Mouse (Mus musculus): ENCODE results near the gene Abcc12. TPM values are rescaled to one million over a fixed set of nuclear protein-coding genes. Genes with fewer than 3 reads are reported as not detected.

The Abcc12 gene
- polyA plus RNA-seq, 1 experiment from 2014 or later: not detected

GRCm38 (mm10) chr8:86475711-86476438 lies 104.6 kb downstream of the Abcc12 start:
- Histone ChIP-seq H3K9ac (ENCODE audit: low read depth, low read length) (no peak overlapping the region), H3K4me1 (replicated peaks; ENCODE audit: control insufficient read depth, insufficient read depth, low read length) (no peaks in the 10 kb centered on the region), H3K36me3 (ENCODE audit: control insufficient read depth, insufficient read depth, low read length) (no peaks in the 10 kb centered on the region), H3K27ac (ENCODE audit: low read depth, low read length) (no peak overlapping the region), H3K27me3 (replicated peaks; ENCODE audit: control insufficient read depth, insufficient read depth, low read length) (no peaks in the 10 kb centered on the region), H3K9me3 (ENCODE audit: control insufficient read depth, low read length) (no peaks in the 10 kb centered on the region), H3K4me3 (ENCODE audit: low read depth, low read length) (no peak overlapping the region), H3K4me2 (no peak overlapping the region)
- ATAC-seq (replicated peaks; ENCODE audit: low FRiP score) (no peak), DNase-seq (ENCODE audit: low spot score) (no peak)
- 55% methylated on average over 9 of the region's 9 CpGs for WGBS

- Histone ChIP-seq H3K36me3 (ENCODE audit: control insufficient read depth, insufficient read depth, low read length) (no peaks in the 10 kb centered on the region), H3K27ac (ENCODE audit: low read depth, low read length) (no peak overlapping the region), H3K4me3 (ENCODE audit: low read depth, low read length) (no peak overlapping the region), H3K27me3 (replicated peaks; ENCODE audit: control insufficient read depth, insufficient read depth, low read length) (no peaks in the 10 kb centered on the region), H3K4me2 (no peak overlapping the region), H3K9me3 (ENCODE audit: control insufficient read depth, low read length) (no peaks in the 10 kb centered on the region), H3K9ac (ENCODE audit: low read depth, low read length) (no peak overlapping the region), H3K4me1 (replicated peaks; ENCODE audit: control insufficient read depth, insufficient read depth, low read length) (no peaks in the 10 kb centered on the region)
- no peak for DNase-seq (ENCODE audit: low spot score)
- 71% methylated on average over 4 of the region's 4 CpGs for WGBS
- no peak for ATAC-seq (replicated peaks; ENCODE audit: low FRiP score)
Measured at GRCm38 (mm10) chr8:86474461-86474860, 106.0 kb downstream of the Abcc12 start.

- Histone ChIP-seq H3K27me3 (replicated peaks; ENCODE audit: control insufficient read depth, insufficient read depth, low read length) (no peaks in the 10 kb centered on the region), H3K4me2 (no peak overlapping the region), H3K9ac (ENCODE audit: low read depth, low read length) (no peak overlapping the region), H3K9me3 (ENCODE audit: control insufficient read depth, low read length) (no peaks in the 10 kb centered on the region), H3K4me3 (ENCODE audit: low read depth, low read length) (no peak overlapping the region), H3K4me1 (replicated peaks; ENCODE audit: control insufficient read depth, insufficient read depth, low read length) (no peaks in the 10 kb centered on the region), H3K36me3 (ENCODE audit: control insufficient read depth, insufficient read depth, low read length) (no peaks in the 10 kb centered on the region), H3K27ac (ENCODE audit: low read depth, low read length) (no peak overlapping the region)
- WGBS: 74% methylated on average over 6 of the region's 6 CpGs
- no peak for DNase-seq (ENCODE audit: low spot score)
- no peak for ATAC-seq (replicated peaks; ENCODE audit: low FRiP score)
Measured at GRCm38 (mm10) chr8:86473121-86473520, 107.4 kb downstream of the Abcc12 start.

GRCm38 (mm10) chr8:86470717-86471116 lies 109.8 kb downstream of the Abcc12 start:
- Histone ChIP-seq H3K9ac (ENCODE audit: low read depth, low read length) (no peak overlapping the region), H3K9me3 (ENCODE audit: control insufficient read depth, low read length) (no peaks in the 10 kb centered on the region), H3K4me2 (no peak overlapping the region), H3K27me3 (replicated peaks; ENCODE audit: control insufficient read depth, insufficient read depth, low read length) (no peaks in the 10 kb centered on the region), H3K27ac (ENCODE audit: low read depth, low read length) (no peak overlapping the region), H3K36me3 (ENCODE audit: control insufficient read depth, insufficient read depth, low read length) (no peaks in the 10 kb centered on the region), H3K4me3 (ENCODE audit: low read depth, low read length) (no peak overlapping the region), H3K4me1 (replicated peaks; ENCODE audit: control insufficient read depth, insufficient read depth, low read length) (no peaks in the 10 kb centered on the region)
- 66% methylated on average over 2 of the region's 2 CpGs for WGBS
- no peak for DNase-seq (ENCODE audit: low spot score)
- ATAC-seq (replicated peaks; ENCODE audit: low FRiP score): no peak

- 89% methylated on average over 2 of the region's 2 CpGs for WGBS
- no peak overlapping the region for H3K4me2 ChIP-seq
- DNase-seq (ENCODE audit: low spot score) (no peak), ATAC-seq (replicated peaks; ENCODE audit: low FRiP score) (no peak)
- H3K4me1 ChIP-seq (replicated peaks; ENCODE audit: control insufficient read depth, insufficient read depth, low read length): no peaks in the 10 kb centered on the region
- no peaks in the 10 kb centered on the region for H3K9me3 ChIP-seq (ENCODE audit: control insufficient read depth, low read length)
- no peaks in the 10 kb centered on the region for H3K36me3 ChIP-seq (ENCODE audit: control insufficient read depth, insufficient read depth, low read length)
- H3K27me3 ChIP-seq (replicated peaks; ENCODE audit: control insufficient read depth, insufficient read depth, low read length): no peaks in the 10 kb centered on the region
- H3K9ac ChIP-seq (ENCODE audit: low read depth, low read length): no peak overlapping the region
- no peak overlapping the region for H3K4me3 ChIP-seq (ENCODE audit: low read depth, low read length)
- H3K27ac ChIP-seq (ENCODE audit: low read depth, low read length): no peak overlapping the region
Measured at GRCm38 (mm10) chr8:86463215-86463614, 117.3 kb downstream of the Abcc12 start.

GRCm38 (mm10) chr8:86460372-86460771 lies 120.1 kb downstream of the Abcc12 start:
- Histone ChIP-seq H3K36me3 (ENCODE audit: control insufficient read depth, insufficient read depth, low read length) (no peaks in the 10 kb centered on the region), H3K9ac (ENCODE audit: low read depth, low read length) (no peak overlapping the region), H3K4me3 (ENCODE audit: low read depth, low read length) (no peak overlapping the region), H3K4me1 (replicated peaks; ENCODE audit: control insufficient read depth, insufficient read depth, low read length) (no peaks in the 10 kb centered on the region), H3K27me3 (replicated peaks; ENCODE audit: control insufficient read depth, insufficient read depth, low read length) (no peaks in the 10 kb centered on the region), H3K9me3 (ENCODE audit: control insufficient read depth, low read length) (no peaks in the 10 kb centered on the region), H3K27ac (ENCODE audit: low read depth, low read length) (no peak overlapping the region), H3K4me2 (no peak overlapping the region)
- ATAC-seq (replicated peaks; ENCODE audit: low FRiP score) (no peak), DNase-seq (ENCODE audit: low spot score) (no peak)
- 81% methylated on average over 5 of the region's 5 CpGs for WGBS

GRCm38 (mm10) chr8:86453697-86454480 lies 126.6 kb downstream of the Abcc12 start:
- no peaks in the 10 kb centered on the region for H3K27me3 ChIP-seq (replicated peaks; ENCODE audit: control insufficient read depth, insufficient read depth, low read length)
- H3K9ac ChIP-seq (ENCODE audit: low read depth, low read length): no peak overlapping the region
- no peaks in the 10 kb centered on the region for H3K9me3 ChIP-seq (ENCODE audit: control insufficient read depth, low read length)
- no peak overlapping the region for H3K4me2 ChIP-seq
- ATAC-seq (replicated peaks; ENCODE audit: low FRiP score): no peak
- H3K4me1 ChIP-seq (replicated peaks; ENCODE audit: control insufficient read depth, insufficient read depth, low read length): no peaks in the 10 kb centered on the region
- H3K27ac ChIP-seq (ENCODE audit: low read depth, low read length): no peak overlapping the region
- 74% methylated on average over 11 of the region's 11 CpGs for WGBS
- no peaks in the 10 kb centered on the region for H3K36me3 ChIP-seq (ENCODE audit: control insufficient read depth, insufficient read depth, low read length)
- no peak overlapping the region for H3K4me3 ChIP-seq (ENCODE audit: low read depth, low read length)
- DNase-seq (ENCODE audit: low spot score): peak; percentile 14

GRCm38 (mm10) chr8:86449870-86450515 lies 130.5 kb downstream of the Abcc12 start:
- no peaks in the 10 kb centered on the region for H3K4me1 ChIP-seq (replicated peaks; ENCODE audit: control insufficient read depth, insufficient read depth, low read length)
- DNase-seq (ENCODE audit: low spot score) (no peak), ATAC-seq (replicated peaks; ENCODE audit: low FRiP score) (no peak)
- no peak overlapping the region for H3K27ac ChIP-seq (ENCODE audit: low read depth, low read length)
- H3K27me3 ChIP-seq (replicated peaks; ENCODE audit: control insufficient read depth, insufficient read depth, low read length): no peaks in the 10 kb centered on the region
- no peak overlapping the region for H3K4me3 ChIP-seq (ENCODE audit: low read depth, low read length)
- H3K4me2 ChIP-seq: no peak overlapping the region
- H3K9ac ChIP-seq (ENCODE audit: low read depth, low read length): no peak overlapping the region
- WGBS: 88% methylated on average over 4 of the region's 4 CpGs
- no peaks in the 10 kb centered on the region for H3K36me3 ChIP-seq (ENCODE audit: control insufficient read depth, insufficient read depth, low read length)
- no peaks in the 10 kb centered on the region for H3K9me3 ChIP-seq (ENCODE audit: control insufficient read depth, low read length)
